In the genomic region with DNA sequence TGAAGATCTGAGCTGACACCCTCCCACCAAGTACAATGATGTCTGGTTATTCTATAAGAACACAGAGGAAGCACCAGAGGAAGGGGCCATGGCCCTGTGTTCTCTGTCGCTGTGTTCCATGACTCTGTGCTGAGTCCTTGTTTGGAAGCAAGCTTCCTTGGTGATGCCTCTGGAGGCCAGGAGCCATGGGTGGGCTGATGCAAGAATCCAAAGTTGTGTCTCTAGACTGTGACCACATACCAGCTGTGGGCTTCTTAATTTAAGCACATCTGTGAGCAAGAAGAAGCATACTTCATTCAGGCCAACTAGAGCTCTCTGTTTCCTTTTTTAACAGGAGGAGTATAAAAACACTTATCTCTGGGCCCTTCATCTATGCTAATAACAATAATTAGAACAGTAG, we compare ENCODE assay signal across 23 mouse cellular contexts. TPM values are rescaled to one million over a fixed set of nuclear protein-coding genes. Genes with fewer than 3 reads are reported as not detected.
DNase-seq lines count a peak whose midpoint lies in the region; ATAC-seq and TF ChIP-seq lines count a peak whose summit lies in the region.
"Had no signal": no experiment of that assay in that cellular context is flagged by ENCODE, and none has a peak within 500 bp of the region (broad histone marks: within the 10 kb centered on the region; RNA-seq: fewer than 3 reads in every experiment).

No protein-coding gene starts in this region.

- peak; percentile 55 for ATAC-seq in common myeloid progenitor, adult 5-6 weeks (replicated peaks; ENCODE audit: low read depth, poor library complexity, severe bottlenecking)
- ATAC-seq in megakaryocyte progenitor cell, adult 5-6 weeks (replicated peaks; ENCODE audit: poor library complexity): peak; percentile 45; the same call in 1 of the 2 replicates
- no peak for ATAC-seq in forebrain, postnatal 0 days
- ATAC-seq: CD4-positive, CD25-positive, alpha-beta regulatory T cell, adult 4 months; forebrain, embryonic 13.5 days; forebrain, embryonic 15.5 days had no signal

- no peak overlapping the region for H3K4me2 ChIP-seq in forebrain, postnatal 0 days (ENCODE audit: low read depth)
- H3K4me2 ChIP-seq: embryonic facial prominence, embryonic 12.5 days; forebrain, embryonic 13.5 days; forebrain, embryonic 15.5 days had no signal

- TF ChIP-seq CTCF in forebrain, postnatal 0 days (IDR thresholded peaks at IDR 0.05; ENCODE audit: low read depth): no peak

- H3K4me3 ChIP-seq in macrophage (ENCODE audit: inconsistent target): no peak overlapping the region
- no peak overlapping the region for H3K4me3 ChIP-seq in forebrain, postnatal 0 days (ENCODE audit: low read depth, low read length)
- H3K4me3 ChIP-seq: embryonic facial prominence, embryonic 10.5 days; embryonic facial prominence, embryonic 12.5 days; forebrain, embryonic 13.5 days; forebrain, embryonic 15.5 days had no signal

- WGBS in macrophage (ENCODE audit: missing documents): 87% methylated on average over 1 of the region's 1 CpGs
- WGBS in forebrain, postnatal 0 days: 97% methylated on average over 1 of the region's 1 CpGs

- no peaks in the 10 kb centered on the region for H3K36me3 ChIP-seq in macrophage (ENCODE audit: inconsistent target)
- H3K36me3 ChIP-seq in forebrain, postnatal 0 days (ENCODE audit: insufficient read depth): no peaks in the 10 kb centered on the region
- H3K36me3 ChIP-seq: embryonic facial prominence, embryonic 10.5 days; embryonic facial prominence, embryonic 12.5 days; forebrain, embryonic 15.5 days had no signal

- no peak overlapping the region for H3K9ac ChIP-seq in forebrain, postnatal 0 days
- H3K9ac ChIP-seq: embryonic facial prominence, embryonic 12.5 days; forebrain, embryonic 13.5 days; forebrain, embryonic 15.5 days had no signal

- no peaks in the 10 kb centered on the region for H3K9me3 ChIP-seq in forebrain, postnatal 0 days (ENCODE audit: low read length)
- H3K9me3 ChIP-seq: embryonic facial prominence, embryonic 10.5 days; embryonic facial prominence, embryonic 12.5 days; forebrain, embryonic 13.5 days; forebrain, embryonic 15.5 days had no signal

- H3K27me3 ChIP-seq in forebrain, postnatal 0 days (ENCODE audit: insufficient read depth, low read length): no peaks in the 10 kb centered on the region
- H3K27me3 ChIP-seq: embryonic facial prominence, embryonic 12.5 days had no signal

- 0 out of 2 replicates have a peak overlapping the region, but pooled peaks have one; percentile 0 for H3K27ac ChIP-seq in macrophage
- no peak overlapping the region for H3K27ac ChIP-seq in forebrain, postnatal 0 days (ENCODE audit: low read depth, low read length)
- H3K27ac ChIP-seq: embryonic facial prominence, embryonic 10.5 days; embryonic facial prominence, embryonic 12.5 days; forebrain, embryonic 13.5 days; forebrain, embryonic 15.5 days had no signal

- no peaks in the 10 kb centered on the region for H3K79me2 ChIP-seq in macrophage (ENCODE audit: inconsistent target)

- no peaks in the 10 kb centered on the region for H3K4me1 ChIP-seq in forebrain, postnatal 0 days (ENCODE audit: insufficient read depth)
- H3K4me1 ChIP-seq: embryonic facial prominence, embryonic 10.5 days; embryonic facial prominence, embryonic 12.5 days had no signal

- peak; percentile 31 for DNase-seq in heart, adult 11 months
- no peak for DNase-seq in heart, postnatal 4 days
- no peak for DNase-seq in layer of hippocampus, adult 9-11 months
- no peak for DNase-seq in forebrain, postnatal 0 days
- no peak for DNase-seq in ovary, adult 18-20 months (ENCODE audit: low spot score)
- DNase-seq: adrenal gland, adult 2 months; adrenal gland, postnatal 10 days; adrenal gland, postnatal 25 days; B cell, adult 2 months; cerebellum, adult 11-12 months; cerebellum, adult 8-10 months; cerebellum, adult 9-11 months; cerebellum, postnatal 14 days; cerebellum, postnatal 36 days had no signal

RNA-seq across cellular contexts. Expression of a gene that starts 42.7 kb away (rescaled TPM):
- total RNA-seq in heart, postnatal 4 days (2021): 10 to 100 TPM; 24.3 to 25.1 TPM
- total RNA-seq in common myeloid progenitor, adult 5-6 weeks (2017): not detected in 2 replicates
- total RNA-seq in macrophage (2018; cell fraction: chromatin; rRNA removed): not detected
- under 1 TPM in 3 of 26 experiments, not detected in 23; 0.04 to 0.17 (median 0.04) TPM for total RNA-seq in macrophage (2018; cell fraction: cytosol; rRNA removed)
- not detected for total RNA-seq in macrophage (2018; cell fraction: nucleus; rRNA removed)
- polyA plus RNA-seq in macrophage (2018): not detected in 3 replicates
- not detected in 2 replicates for total RNA-seq in megakaryocyte progenitor cell, adult 5-6 weeks (2015)
- 0.27 TPM in 1 of 2 replicates, not detected in the other for total RNA-seq in megakaryocyte progenitor cell, adult 5-6 weeks (2017)
- total RNA-seq in forebrain, postnatal 0 days (2014; rRNA removed): 21.1 and 35.6 TPM in 2 replicates
- polyA plus RNA-seq in forebrain, postnatal 0 days (2015; fragmentation: Nextera tagmentation; extraction: Ambion mirVana): 21.2 and 26.5 TPM in 2 replicates
- total RNA-seq: MEL had no signal
- polyA plus RNA-seq: CD4-positive, CD25-positive, alpha-beta regulatory T cell, adult 4 months had no signal

Comparison
In these comparisons a context has a peak if more than half of its experiments do, and no peak if none do; other contexts are left out.
1. RNA of a gene that starts 42.7 kb away (total RNA-seq): 21.1 to 35.6 TPM in forebrain, postnatal 0 days and 24.3 to 25.1 TPM in heart, postnatal 4 days; not detected in common myeloid progenitor, adult 5-6 weeks and 0.27 TPM in megakaryocyte progenitor cell, adult 5-6 weeks; every median in the first group is over 10 times any median in the second.